Mouse (Mus musculus) intestine, embryonic 14.5 days (tissue): ENCODE measurements at regions not wholly inside any gene's neighbourhood (a gene's known extent, or its start where the extent isn't known, plus 50 kb on each side); places are given as distances from the start of the nearest gene placed in this dataset.

ENCODE experiments used
- ATAC-seq: fragments of 200-750 bp; cut with Nextera tagmentation; replicated peaks from 2 replicates; pipeline ENCODE4 v1.8.0; 2017; ENCODE audit warnings: low read depth, moderate number of reproducible peaks, moderate TSS enrichment, moderate library complexity; ENCODE audit not compliant: low FRiP score, low TSS enrichment
- DNase-seq: peaks from one replicate; pipeline ENCODE4 v3.0.0-alpha.2; 2018; ENCODE audit warnings: low spot score
- H3K27ac ChIP-seq: fragments of 300-500 bp; sonication (generic); 2 replicates; pipeline ENCODE4 v1.5.1; 2014; ENCODE audit warnings: low read depth, mild to moderate bottlenecking, control low read depth
- H3K27me3 ChIP-seq: fragments of 300-500 bp; sonication (generic); replicated peaks from 2 replicates; pipeline ENCODE4 v1.6.1; 2014; ENCODE audit warnings: low read length, control low read depth; ENCODE audit not compliant: control insufficient read depth, insufficient read depth
- H3K36me3 ChIP-seq: fragments of 300-500 bp; sonication (generic); 2 replicates; pipeline ENCODE4 v1.6.1; 2014; ENCODE audit warnings: low read length, control low read depth; ENCODE audit not compliant: control insufficient read depth, insufficient read depth
- H3K4me1 ChIP-seq: fragments of 300-500 bp; sonication (generic); replicated peaks from 2 replicates; pipeline ENCODE4 v1.6.1; 2014; ENCODE audit warnings: low read length, control low read depth, mixed read lengths; ENCODE audit not compliant: control insufficient read depth, insufficient read depth
- H3K4me2 ChIP-seq: fragments of 300-500 bp; sonication (generic); 2 replicates; pipeline ENCODE4 v1.6.1; 2014; ENCODE audit warnings: low read length
- H3K4me3 ChIP-seq: fragments of 300-500 bp; sonication (generic); 2 replicates; pipeline ENCODE4 v1.5.1; 2014; ENCODE audit warnings: low read depth, low read length, control low read depth, mixed read lengths
- H3K9ac ChIP-seq: fragments of 300-500 bp; sonication (generic); 2 replicates; pipeline ENCODE4 v1.6.1; 2014; ENCODE audit warnings: mild to moderate bottlenecking, low read length
- H3K9me3 ChIP-seq: fragments of 300-500 bp; sonication (generic); 2 replicates; pipeline ENCODE4 v1.6.1; 2016; ENCODE audit warnings: low read length, control low read depth; ENCODE audit not compliant: control insufficient read depth
- WGBS: fragments of 180-500 bp; shearing (Covaris S2); extraction: QIAGEN DNeasy Blood & Tissue Kit; methylation state at CpG from one replicate; pipeline ENCODE4 v1.1.7; 2014; 5-methylcytosine and 5-hydroxymethylcytosine counted together

DNA sequence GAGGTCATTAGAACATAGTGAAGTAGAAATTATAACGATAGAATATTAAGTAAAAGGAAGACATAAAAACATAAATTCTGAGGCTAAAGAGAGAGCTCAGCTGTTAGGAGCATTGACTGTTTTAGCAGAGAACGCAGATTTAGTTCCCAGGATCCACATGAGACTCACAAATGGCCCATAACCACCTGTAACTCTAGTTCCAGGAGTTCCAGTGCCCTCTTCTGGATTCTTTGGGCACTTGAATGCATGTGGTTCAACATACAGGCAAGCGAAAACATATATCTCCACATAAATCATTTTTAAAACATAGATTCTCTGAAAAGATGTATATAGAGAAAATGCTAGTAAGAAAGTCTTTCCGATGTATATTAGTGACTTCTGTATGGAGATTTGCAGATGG lies 61.6 kb upstream of the Pdc start:
- WGBS, result 57% methylated on average over 4 of the region's 4 CpGs
- ATAC-seq (no peak), DNase-seq (no peak)
- no peak overlapping the region for H3K9ac ChIP-seq
- no peak overlapping the region for H3K4me2 ChIP-seq
- H3K4me1 ChIP-seq, result no peaks in the 10 kb centered on the region
- H3K27me3 ChIP-seq, result no peaks in the 10 kb centered on the region
- no peaks in the 10 kb centered on the region for H3K36me3 ChIP-seq
- H3K4me3 ChIP-seq, result no peak overlapping the region
- H3K27ac ChIP-seq, result no peak overlapping the region
- H3K9me3 ChIP-seq, result no peaks in the 10 kb centered on the region

DNA sequence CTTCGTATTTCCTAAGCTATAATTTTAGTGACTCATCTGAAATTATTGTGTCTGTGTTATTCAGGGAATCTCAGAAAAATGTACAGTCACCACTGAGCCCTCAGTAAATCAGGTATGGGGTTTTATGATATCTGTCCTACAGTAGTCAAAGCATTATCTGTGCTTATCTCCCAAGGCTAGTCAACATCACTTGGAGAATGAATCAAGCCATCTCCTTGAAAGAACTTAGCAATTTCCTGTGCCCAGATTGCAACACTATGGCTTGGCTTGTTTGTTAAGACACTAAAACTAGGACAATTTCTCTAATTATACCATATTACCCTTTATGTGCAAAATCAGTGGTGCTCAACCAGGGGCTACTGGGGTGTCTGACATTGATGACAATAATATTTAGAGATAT lies 58.9 kb upstream of the Pdc start:
- Histone ChIP-seq H3K9me3 (no peaks in the 10 kb centered on the region), H3K4me2 (no peak overlapping the region), H3K9ac (no peak overlapping the region), H3K27me3 (no peaks in the 10 kb centered on the region), H3K36me3 (no peaks in the 10 kb centered on the region), H3K27ac (no peak overlapping the region), H3K4me3 (no peak overlapping the region), H3K4me1 (no peaks in the 10 kb centered on the region)
- no peak for DNase-seq
- no peak for ATAC-seq
- WGBS, result 80% methylated on average over 1 of the region's 1 CpGs

DNA sequence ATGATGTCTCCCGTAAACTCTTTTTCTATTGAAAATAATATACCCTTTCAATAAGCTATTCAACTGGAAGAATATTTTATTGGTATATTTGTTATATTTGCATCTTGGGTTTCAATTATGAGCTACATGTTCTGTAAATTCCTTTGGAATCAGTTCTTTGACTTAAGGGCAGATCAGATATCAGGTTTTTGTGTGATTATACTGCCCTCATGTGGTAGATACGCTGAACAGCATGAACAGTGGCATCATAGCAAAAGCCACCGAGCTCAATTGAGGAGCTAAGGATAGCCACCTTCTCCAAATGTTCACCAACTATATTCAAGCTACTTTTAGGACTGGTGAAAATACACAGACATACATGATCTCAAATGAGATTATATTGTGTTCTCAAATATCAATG lies 52.7 kb upstream of the Pdc start:
- no peak for ATAC-seq
- Histone ChIP-seq H3K4me3 (no peak overlapping the region), H3K9ac (no peak overlapping the region), H3K4me2 (no peak overlapping the region), H3K36me3 (no peaks in the 10 kb centered on the region), H3K27ac (no peak overlapping the region), H3K4me1 (no peaks in the 10 kb centered on the region), H3K9me3 (no peaks in the 10 kb centered on the region), H3K27me3 (no peaks in the 10 kb centered on the region)
- no peak for DNase-seq
- 38% methylated on average over 3 of the region's 3 CpGs for WGBS

DNA sequence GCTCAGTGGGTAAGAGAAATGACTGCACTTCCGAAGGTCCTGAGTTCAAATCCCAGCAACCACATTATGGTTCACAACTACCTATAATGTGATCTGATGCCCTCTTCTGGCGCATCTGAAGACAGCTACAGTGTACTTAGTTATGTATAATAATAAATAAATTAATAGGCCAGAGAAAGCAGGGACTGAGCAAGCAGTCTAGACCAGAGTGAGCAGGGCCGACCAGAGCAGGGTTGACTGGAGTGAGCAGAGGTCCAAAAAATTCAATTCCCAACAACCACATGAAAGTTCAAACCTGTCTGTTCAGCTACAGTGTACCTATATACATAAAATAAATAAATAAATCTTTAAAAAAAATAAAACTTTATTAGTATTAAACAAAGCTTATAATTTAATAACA lies 52.2 kb upstream of the Pdc start:
- Histone ChIP-seq H3K27ac (no peak overlapping the region), H3K4me1 (no peaks in the 10 kb centered on the region), H3K36me3 (no peaks in the 10 kb centered on the region), H3K9ac (no peak overlapping the region), H3K27me3 (no peaks in the 10 kb centered on the region), H3K4me3 (no peak overlapping the region), H3K4me2 (no peak overlapping the region), H3K9me3 (no peaks in the 10 kb centered on the region)
- WGBS, result 82% methylated on average over 3 of the region's 3 CpGs
- ATAC-seq (no peak), DNase-seq (no peak)
